Mouse (Mus musculus): Measurements from ENCODE around the gene Mbnl2. TPM values are rescaled to one million over a fixed set of nuclear protein-coding genes. Genes with fewer than 3 reads are reported as not detected.

Gene Mbnl2
- polyA plus RNA-seq, 1 experiment from 2014 or later = 39.2 TPM

GRCm38 (mm10) chr14:120289528-120289927, 14.1 kb downstream of the Mbnl2 start:
- Histone ChIP-seq H3K4me2 (ENCODE audit: low read depth, low read length, severe bottlenecking) (no peak overlapping the region), H3K4me3 (ENCODE audit: low read depth, low read length) (no peak overlapping the region), H3K27ac (ENCODE audit: low read depth, low read length) (no peak overlapping the region), H3K27me3 (ENCODE audit: control insufficient read depth, insufficient read depth, low read length) (no peaks in the 10 kb centered on the region), H3K9ac (ENCODE audit: low read length) (no peak overlapping the region), H3K9me3 (ENCODE audit: control insufficient read depth, low read length) (no peaks in the 10 kb centered on the region), H3K4me1 (replicated peaks; ENCODE audit: control insufficient read depth, insufficient read depth, low read length) (peaks cover 3% of the 10 kb centered on the region; the same call in 1 of the 2 replicates), H3K36me3 (ENCODE audit: control insufficient read depth, insufficient read depth, low read length) (no peaks in the 10 kb centered on the region)
- 89% methylated on average over 7 of the region's 7 CpGs for WGBS
- DNase-seq (ENCODE audit: low spot score) = peak; percentile 38
- no peak for ATAC-seq (replicated peaks; ENCODE audit: low FRiP score)

GRCm38 (mm10) chr14:120291226-120291757, 15.8 kb downstream of the Mbnl2 start:
- no peaks in the 10 kb centered on the region for H3K27me3 ChIP-seq (ENCODE audit: control insufficient read depth, insufficient read depth, low read length)
- H3K27ac ChIP-seq (ENCODE audit: low read depth, low read length) = no peak overlapping the region
- peaks cover 3% of the 10 kb centered on the region; the same call in 1 of the 2 replicates for H3K4me1 ChIP-seq (replicated peaks; ENCODE audit: control insufficient read depth, insufficient read depth, low read length)
- H3K4me2 ChIP-seq (ENCODE audit: low read depth, low read length, severe bottlenecking) = no peak overlapping the region
- ATAC-seq (replicated peaks; ENCODE audit: low FRiP score) (no peak), DNase-seq (ENCODE audit: low spot score) (peak; percentile 34)
- WGBS = 86% methylated on average over 13 of the region's 13 CpGs
- H3K9me3 ChIP-seq (ENCODE audit: control insufficient read depth, low read length) = no peaks in the 10 kb centered on the region
- H3K4me3 ChIP-seq (ENCODE audit: low read depth, low read length) = no peak overlapping the region
- no peak overlapping the region for H3K9ac ChIP-seq (ENCODE audit: low read length)
- no peaks in the 10 kb centered on the region for H3K36me3 ChIP-seq (ENCODE audit: control insufficient read depth, insufficient read depth, low read length)

GRCm38 (mm10) chr14:120292133-120292532, 16.7 kb downstream of the Mbnl2 start:
- Histone ChIP-seq H3K9ac (ENCODE audit: low read length) (no peak overlapping the region; the same call in 1 of the 2 replicates), H3K9me3 (ENCODE audit: control insufficient read depth, low read length) (no peaks in the 10 kb centered on the region), H3K27me3 (ENCODE audit: control insufficient read depth, insufficient read depth, low read length) (no peaks in the 10 kb centered on the region), H3K27ac (ENCODE audit: low read depth, low read length) (no peak overlapping the region), H3K36me3 (ENCODE audit: control insufficient read depth, insufficient read depth, low read length) (no peaks in the 10 kb centered on the region), H3K4me1 (replicated peaks; ENCODE audit: control insufficient read depth, insufficient read depth, low read length) (peaks cover 3% of the 10 kb centered on the region; the same call in 1 of the 2 replicates), H3K4me3 (ENCODE audit: low read depth, low read length) (no peak overlapping the region), H3K4me2 (ENCODE audit: low read depth, low read length, severe bottlenecking) (no peak overlapping the region)
- WGBS = 80% methylated on average over 5 of the region's 5 CpGs
- ATAC-seq (replicated peaks; ENCODE audit: low FRiP score) (no peak), DNase-seq (ENCODE audit: low spot score) (no peak)

GRCm38 (mm10) chr14:120292617-120293195, 17.2 kb downstream of the Mbnl2 start:
- H3K36me3 ChIP-seq (ENCODE audit: control insufficient read depth, insufficient read depth, low read length) = no peaks in the 10 kb centered on the region

GRCm38 (mm10) chr14:120294480-120294879, 19.0 kb downstream of the Mbnl2 start:
- H3K36me3 ChIP-seq (ENCODE audit: control insufficient read depth, insufficient read depth, low read length) = no peaks in the 10 kb centered on the region
- 88% methylated on average over 6 of the region's 6 CpGs for WGBS
- H3K4me2 ChIP-seq (ENCODE audit: low read depth, low read length, severe bottlenecking) = no peak overlapping the region
- ATAC-seq (replicated peaks; ENCODE audit: low FRiP score) (no peak), DNase-seq (ENCODE audit: low spot score) (no peak)
- H3K27me3 ChIP-seq (ENCODE audit: control insufficient read depth, insufficient read depth, low read length) = no peaks in the 10 kb centered on the region
- no peak overlapping the region for H3K27ac ChIP-seq (ENCODE audit: low read depth, low read length)
- H3K9ac ChIP-seq (ENCODE audit: low read length) = no peak overlapping the region
- no peaks in the 10 kb centered on the region for H3K9me3 ChIP-seq (ENCODE audit: control insufficient read depth, low read length)
- 0 out of 2 replicates have a peak, but pooled peaks cover 3% of the 10 kb centered on the region for H3K4me1 ChIP-seq (replicated peaks; ENCODE audit: control insufficient read depth, insufficient read depth, low read length)
- no peak overlapping the region for H3K4me3 ChIP-seq (ENCODE audit: low read depth, low read length)

More at GRCm38 (mm10) chr14:120292617-120293195, 17.2 kb downstream of the Mbnl2 start:
- Histone ChIP-seq H3K9me3 (ENCODE audit: control insufficient read depth, low read length) (no peaks in the 10 kb centered on the region), H3K27me3 (ENCODE audit: control insufficient read depth, insufficient read depth, low read length) (no peaks in the 10 kb centered on the region), H3K4me3 (ENCODE audit: low read depth, low read length) (no peak overlapping the region), H3K4me2 (ENCODE audit: low read depth, low read length, severe bottlenecking) (no peak overlapping the region), H3K27ac (ENCODE audit: low read depth, low read length) (no peak overlapping the region), H3K9ac (ENCODE audit: low read length) (no peak overlapping the region), H3K4me1 (replicated peaks; ENCODE audit: control insufficient read depth, insufficient read depth, low read length) (peaks cover 2% of the 10 kb centered on the region; the same call in 1 of the 2 replicates)
- no peak for ATAC-seq (replicated peaks; ENCODE audit: low FRiP score)
- DNase-seq (ENCODE audit: low spot score) = peak; percentile 13
- 82% methylated on average over 6 of the region's 6 CpGs for WGBS

GRCm38 (mm10) chr14:120295355-120296220, 20.1 kb downstream of the Mbnl2 start:
- H3K27me3 ChIP-seq (ENCODE audit: control insufficient read depth, insufficient read depth, low read length) = no peaks in the 10 kb centered on the region
- H3K9me3 ChIP-seq (ENCODE audit: control insufficient read depth, low read length) = no peaks in the 10 kb centered on the region
- H3K4me3 ChIP-seq (ENCODE audit: low read depth, low read length) = no peak overlapping the region
- 87% methylated on average over 13 of the region's 13 CpGs for WGBS
- H3K36me3 ChIP-seq (ENCODE audit: control insufficient read depth, insufficient read depth, low read length) = no peaks in the 10 kb centered on the region
- H3K4me1 ChIP-seq (replicated peaks; ENCODE audit: control insufficient read depth, insufficient read depth, low read length) = 0 out of 2 replicates have a peak, but pooled peaks cover 3% of the 10 kb centered on the region
- no peak overlapping the region for H3K27ac ChIP-seq (ENCODE audit: low read depth, low read length)
- no peak overlapping the region for H3K9ac ChIP-seq (ENCODE audit: low read length)
- DNase-seq (ENCODE audit: low spot score) (peak; percentile 32), ATAC-seq (replicated peaks; ENCODE audit: low FRiP score) (no peak)
- H3K4me2 ChIP-seq (ENCODE audit: low read depth, low read length, severe bottlenecking) = no peak overlapping the region

- no peak for ATAC-seq (replicated peaks; ENCODE audit: low FRiP score)
- DNase-seq (ENCODE audit: low spot score) = no peak
- no peak overlapping the region for H3K4me2 ChIP-seq (ENCODE audit: low read depth, low read length, severe bottlenecking)
- H3K27me3 ChIP-seq (ENCODE audit: control insufficient read depth, insufficient read depth, low read length) = no peaks in the 10 kb centered on the region
- no peaks in the 10 kb centered on the region for H3K9me3 ChIP-seq (ENCODE audit: control insufficient read depth, low read length)
- no peak overlapping the region for H3K9ac ChIP-seq (ENCODE audit: low read length)
- H3K27ac ChIP-seq (ENCODE audit: low read depth, low read length) = no peak overlapping the region
- WGBS = 81% methylated on average over 17 of the region's 17 CpGs
- H3K36me3 ChIP-seq (ENCODE audit: control insufficient read depth, insufficient read depth, low read length) = no peaks in the 10 kb centered on the region
- 0 out of 2 replicates have a peak, but pooled peaks cover 3% of the 10 kb centered on the region for H3K4me1 ChIP-seq (replicated peaks; ENCODE audit: control insufficient read depth, insufficient read depth, low read length)
- H3K4me3 ChIP-seq (ENCODE audit: low read depth, low read length) = no peak overlapping the region
These were observed 20.9 kb downstream of the Mbnl2 start for GRCm38 (mm10) chr14:120296231-120297006.

GRCm38 (mm10) chr14:120297137-120297749, 21.8 kb downstream of the Mbnl2 start:
- H3K4me3 ChIP-seq (ENCODE audit: low read depth, low read length) = no peak overlapping the region
- 58% methylated on average over 16 of the region's 16 CpGs for WGBS
- no peaks in the 10 kb centered on the region for H3K9me3 ChIP-seq (ENCODE audit: control insufficient read depth, low read length)
- H3K4me1 ChIP-seq (replicated peaks; ENCODE audit: control insufficient read depth, insufficient read depth, low read length) = 0 out of 2 replicates have a peak, but pooled peaks cover 3% of the 10 kb centered on the region
- no peak overlapping the region for H3K9ac ChIP-seq (ENCODE audit: low read length)
- no peaks in the 10 kb centered on the region for H3K36me3 ChIP-seq (ENCODE audit: control insufficient read depth, insufficient read depth, low read length)
- no peak overlapping the region for H3K27ac ChIP-seq (ENCODE audit: low read depth, low read length)
- no peak overlapping the region for H3K4me2 ChIP-seq (ENCODE audit: low read depth, low read length, severe bottlenecking)
- no peaks in the 10 kb centered on the region for H3K27me3 ChIP-seq (ENCODE audit: control insufficient read depth, insufficient read depth, low read length)
- no peak for ATAC-seq (replicated peaks; ENCODE audit: low FRiP score)
- DNase-seq (ENCODE audit: low spot score) = no peak

Measured in forebrain, embryonic 11.5 days (tissue).